Comparison of ENCODE assay signal across 8 mouse cellular contexts in the genomic region with DNA sequence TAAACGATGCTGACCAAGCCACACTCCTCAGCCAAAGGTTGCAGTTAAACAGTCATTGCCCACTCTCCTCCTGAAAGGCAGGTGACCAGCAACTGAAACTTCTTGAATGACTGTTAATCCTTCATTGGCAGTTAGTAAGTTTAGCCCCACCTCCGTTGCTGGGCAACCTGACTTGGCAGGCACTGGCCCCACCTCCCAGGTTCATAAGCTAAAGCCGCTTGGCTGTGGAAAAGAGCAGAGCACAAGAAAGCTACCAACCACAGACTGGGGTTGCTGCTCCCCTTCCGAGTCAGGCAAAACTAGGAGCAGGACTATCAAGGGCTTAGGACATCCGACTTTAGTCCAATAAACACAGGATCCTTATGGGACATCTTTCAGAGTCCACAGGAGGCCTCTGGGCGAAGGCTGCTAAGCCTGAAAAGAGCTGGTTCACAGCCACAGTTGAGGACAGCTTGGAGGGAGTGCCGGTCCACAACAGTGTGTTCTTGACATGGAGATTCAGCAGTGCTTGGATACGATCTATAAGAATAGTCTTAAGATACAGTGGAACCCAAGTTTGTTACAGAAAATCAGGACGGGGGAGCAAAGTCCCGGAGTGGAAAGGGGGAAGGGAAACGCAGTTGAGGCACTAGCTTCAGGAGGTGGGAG.
DNase-seq lines count a peak whose midpoint lies in the region; ATAC-seq and TF ChIP-seq lines count a peak whose summit lies in the region.

No protein-coding gene starts in this region.

- no peak for DNase-seq in heart, postnatal 25 days (ENCODE audit: low spot score)
- peak; percentile 78 for DNase-seq in hindbrain, postnatal 0 days (ENCODE audit: low spot score)
- DNase-seq in left cerebral cortex, postnatal 10 days (ENCODE audit: extremely low spot score in 1 of 2, low spot score in 2 of 2) = peak; percentile 54 to 70
- DNase-seq in midbrain, embryonic 14.5 days = peak; percentile 77
- DNase-seq in testis, postnatal 14 days (ENCODE audit: low spot score) = peak; percentile 74

- no peak for TF ChIP-seq CTCF in hindbrain, postnatal 0 days (IDR thresholded peaks at IDR 0.05; ENCODE audit: low read depth)

- H3K4me1 ChIP-seq in heart, embryonic 13.5 days = peaks cover 23% of the 10 kb centered on the region
- no peaks in the 10 kb centered on the region for H3K4me1 ChIP-seq in forebrain, embryonic 15.5 days
- H3K4me1 ChIP-seq in hindbrain, postnatal 0 days (ENCODE audit: insufficient read depth, low read length) = no peaks in the 10 kb centered on the region
- 0 out of 2 replicates have a peak, but pooled peaks cover 4% of the 10 kb centered on the region for H3K4me1 ChIP-seq in midbrain, embryonic 14.5 days (ENCODE audit: control insufficient read depth, insufficient read depth, low read length)

- intact Hi-C loops in heart, postnatal 25 days (cut with DNase I) = no loop called here
- intact Hi-C loops in left cerebral cortex, postnatal 10 days (cut with DNase I) = no loop called here

- H3K36me3 ChIP-seq in heart, embryonic 13.5 days = no peaks in the 10 kb centered on the region
- no peaks in the 10 kb centered on the region for H3K36me3 ChIP-seq in forebrain, embryonic 15.5 days
- H3K36me3 ChIP-seq in hindbrain, postnatal 0 days (ENCODE audit: insufficient read depth, low read length) = no peaks in the 10 kb centered on the region
- H3K36me3 ChIP-seq in midbrain, embryonic 14.5 days (ENCODE audit: control insufficient read depth, insufficient read depth, low read length) = no peaks in the 10 kb centered on the region

- H3K9me3 ChIP-seq in heart, embryonic 13.5 days = no peaks in the 10 kb centered on the region
- H3K9me3 ChIP-seq in forebrain, embryonic 15.5 days = no peaks in the 10 kb centered on the region
- no peaks in the 10 kb centered on the region for H3K9me3 ChIP-seq in hindbrain, postnatal 0 days (ENCODE audit: low read length)
- no peaks in the 10 kb centered on the region for H3K9me3 ChIP-seq in midbrain, embryonic 14.5 days (ENCODE audit: control insufficient read depth, low read length)

- no peak for ATAC-seq in heart, embryonic 13.5 days (ENCODE audit: extremely low read depth, insufficient number of reproducible peaks, low FRiP score, low TSS enrichment)
- no peak for ATAC-seq in forebrain, embryonic 15.5 days (replicated peaks)
- peak; percentile 82; the same call in 1 of the 2 replicates for ATAC-seq in hindbrain, postnatal 0 days
- ATAC-seq in midbrain, embryonic 14.5 days (ENCODE audit: low FRiP score, low TSS enrichment) = no peak
- no peak for ATAC-seq in erythroid progenitor cell, adult 5-6 weeks (replicated peaks; ENCODE audit: low FRiP score, poor library complexity, severe bottlenecking)

- H3K27me3 ChIP-seq in heart, embryonic 13.5 days (replicated peaks) = peaks cover 5% of the 10 kb centered on the region; the same call in 1 of the 2 replicates
- no peaks in the 10 kb centered on the region for H3K27me3 ChIP-seq in forebrain, embryonic 15.5 days
- H3K27me3 ChIP-seq in hindbrain, postnatal 0 days (ENCODE audit: insufficient read depth, low read length) = no peaks in the 10 kb centered on the region
- H3K27me3 ChIP-seq in midbrain, embryonic 14.5 days (ENCODE audit: control insufficient read depth, insufficient read depth, low read length) = no peaks in the 10 kb centered on the region

- peak overlapping the region; percentile 52 for H3K4me2 ChIP-seq in heart, embryonic 13.5 days
- H3K4me2 ChIP-seq in forebrain, embryonic 15.5 days (replicated peaks) = 0 out of 2 replicates have a peak overlapping the region, but pooled peaks have one; percentile 19
- H3K4me2 ChIP-seq in hindbrain, postnatal 0 days (ENCODE audit: low read depth, low read length) = peak overlapping the region; percentile 40
- peak overlapping the region; percentile 40 for H3K4me2 ChIP-seq in midbrain, embryonic 14.5 days (ENCODE audit: low read length)

- peak overlapping the region; percentile 47; the same call in 1 of the 2 replicates for H3K9ac ChIP-seq in heart, embryonic 13.5 days
- no peak overlapping the region for H3K9ac ChIP-seq in forebrain, embryonic 15.5 days (replicated peaks)
- no peak overlapping the region for H3K9ac ChIP-seq in hindbrain, postnatal 0 days (replicated peaks; ENCODE audit: low read length)
- H3K9ac ChIP-seq in midbrain, embryonic 14.5 days (replicated peaks; ENCODE audit: low read length) = no peak overlapping the region; the same call in 1 of the 2 replicates

- H3K4me3 ChIP-seq in heart, embryonic 13.5 days = peak overlapping the region; percentile 20
- no peak overlapping the region for H3K4me3 ChIP-seq in forebrain, embryonic 15.5 days
- peak overlapping the region; percentile 4; the same call in 1 of the 2 replicates for H3K4me3 ChIP-seq in hindbrain, postnatal 0 days (ENCODE audit: low read length)
- H3K4me3 ChIP-seq in midbrain, embryonic 14.5 days (replicated peaks; ENCODE audit: low read depth, low read length) = no peak overlapping the region

- 29% methylated on average over 11 of the region's 11 CpGs for WGBS in heart, embryonic 13.5 days
- WGBS in forebrain, embryonic 15.5 days = 18% methylated on average over 11 of the region's 11 CpGs
- 25% methylated on average over 11 of the region's 11 CpGs for WGBS in hindbrain, postnatal 0 days
- 12% methylated on average over 11 of the region's 11 CpGs for WGBS in midbrain, embryonic 14.5 days

- H3K27ac ChIP-seq in heart, embryonic 13.5 days (replicated peaks) = no peak overlapping the region
- H3K27ac ChIP-seq in forebrain, embryonic 15.5 days (replicated peaks) = no peak overlapping the region
- H3K27ac ChIP-seq in hindbrain, postnatal 0 days = no peak overlapping the region
- no peak overlapping the region for H3K27ac ChIP-seq in midbrain, embryonic 14.5 days (replicated peaks; ENCODE audit: low read depth, low read length)

Comparison
In these comparisons a context has a peak if more than half of its experiments do, and no peak if none do; other contexts are left out.
1. H3K4me3 ChIP-seq: peak in heart, embryonic 13.5 days (single experiment) and hindbrain, postnatal 0 days (single experiment); none in forebrain, embryonic 15.5 days (single experiment) and midbrain, embryonic 14.5 days (single experiment).
2. Peak in every context shown above with its lines, with median percentiles within 50 percentile points of each other: H3K4me2 ChIP-seq.